Mouse (Mus musculus) spleen, postnatal 0 days (tissue): Measurements from ENCODE around the gene Klf6. TPM values are rescaled to one million over a fixed set of nuclear protein-coding genes. Genes with fewer than 3 reads are reported as not detected.

ENCODE experiments used
- polyA plus RNA-seq: library from polyadenylated mRNA; unstranded; fragments of >200 nt; fragmentation: Nextera tagmentation; extraction: Ambion mirVana; gene quantifications from 2 replicates; pipeline ENCODE4 v1.2.1, GENCODE M21; 2015

Klf6 gene
- polyA plus RNA-seq = 32.9 and 37.5 TPM in 2 replicates

GRCm38 (mm10) chr13:5861157-5862002 is at the start of gene Klf6:
Gene Klf6 (plus strand): TSS chr13:5861482.

